Mouse (Mus musculus): ENCODE results near the gene Epb41l5. TPM values are rescaled to one million over a fixed set of nuclear protein-coding genes. Genes with fewer than 3 reads are reported as not detected.

Epb41l5 gene
- polyA plus RNA-seq, 1 experiment from 2014 or later, result 53.3 TPM

DNA sequence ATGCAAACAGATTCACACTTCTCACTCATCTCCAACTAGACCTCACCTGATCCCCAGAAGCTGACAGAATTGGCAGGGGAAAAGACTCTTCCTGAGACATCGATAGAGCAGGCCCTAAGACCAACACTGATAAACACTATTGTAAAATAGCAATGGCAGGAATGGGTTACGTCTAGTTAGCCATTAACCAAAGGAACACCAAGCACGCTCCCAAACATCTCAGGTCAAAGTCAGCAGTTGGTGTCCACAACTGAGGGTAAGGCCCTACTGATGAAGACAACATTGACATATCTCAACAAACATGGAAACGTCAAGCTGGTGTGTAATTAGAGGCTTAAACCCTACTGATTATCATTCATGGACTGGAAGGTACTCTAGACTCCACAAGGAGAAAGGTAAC is 83.3 kb downstream of the Epb41l5 start:
- Histone ChIP-seq H3K9me3 (ENCODE audit: control insufficient read depth, low read length) (no peaks in the 10 kb centered on the region), H3K4me3 (ENCODE audit: low read depth, low read length) (no peak overlapping the region), H3K36me3 (ENCODE audit: control insufficient read depth, insufficient read depth, low read length) (no peaks in the 10 kb centered on the region; the same call in 1 of the 2 replicates), H3K27ac (ENCODE audit: low read depth, low read length) (no peak overlapping the region), H3K27me3 (ENCODE audit: control insufficient read depth, insufficient read depth, low read length) (no peaks in the 10 kb centered on the region), H3K4me2 (ENCODE audit: low read depth, low read length, severe bottlenecking) (no peak overlapping the region), H3K4me1 (replicated peaks; ENCODE audit: control insufficient read depth, insufficient read depth, low read length) (no peaks in the 10 kb centered on the region), H3K9ac (ENCODE audit: low read length) (no peak overlapping the region)
- DNase-seq (ENCODE audit: low spot score), result no peak
- WGBS, result 93% methylated on average over 4 of the region's 4 CpGs
- ATAC-seq (replicated peaks; ENCODE audit: low FRiP score), result no peak

DNA sequence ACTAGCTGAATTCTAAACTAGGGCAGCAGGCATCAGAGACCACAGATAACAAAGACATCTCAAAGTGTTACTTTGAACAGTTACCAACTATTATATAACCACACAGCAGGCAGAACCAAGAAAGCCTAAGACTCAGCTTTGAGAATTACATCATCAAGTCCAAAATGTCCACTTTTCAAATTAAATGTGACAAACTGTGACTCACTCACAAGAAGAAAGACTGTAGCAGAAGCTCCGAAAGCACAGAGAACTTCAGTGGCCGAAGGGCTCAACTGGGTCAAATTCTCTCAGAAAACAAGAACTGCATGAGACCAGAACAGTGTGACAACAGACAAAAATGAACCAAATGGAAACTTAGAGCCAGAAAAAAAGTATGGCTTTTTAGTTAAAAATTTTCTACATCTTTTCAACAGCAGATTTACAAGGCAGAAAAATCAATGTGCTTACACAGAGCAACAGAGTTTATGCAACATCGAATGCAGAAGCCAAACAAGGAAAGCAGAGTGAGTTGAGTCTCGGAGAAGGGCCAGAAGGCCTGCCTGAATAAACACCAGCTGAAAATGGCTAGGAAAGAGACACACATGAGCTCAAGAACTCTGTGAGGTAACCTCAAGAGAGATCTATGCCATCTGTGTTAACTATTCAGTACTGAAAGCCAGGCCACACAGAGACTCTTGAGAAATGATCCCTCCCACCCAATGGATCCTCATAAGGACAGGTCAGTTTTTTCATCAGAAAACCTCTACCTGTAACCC is 91.0 kb downstream of the Epb41l5 start:
- no peak overlapping the region for H3K4me2 ChIP-seq (ENCODE audit: low read depth, low read length, severe bottlenecking)
- H3K27ac ChIP-seq (ENCODE audit: low read depth, low read length), result no peak overlapping the region
- no peaks in the 10 kb centered on the region for H3K27me3 ChIP-seq (ENCODE audit: control insufficient read depth, insufficient read depth, low read length)
- H3K36me3 ChIP-seq (ENCODE audit: control insufficient read depth, insufficient read depth, low read length), result no peaks in the 10 kb centered on the region; the same call in 1 of the 2 replicates
- no peak overlapping the region for H3K9ac ChIP-seq (ENCODE audit: low read length)
- no peaks in the 10 kb centered on the region for H3K9me3 ChIP-seq (ENCODE audit: control insufficient read depth, low read length)
- ATAC-seq (replicated peaks; ENCODE audit: low FRiP score) (no peak), DNase-seq (ENCODE audit: low spot score) (no peak)
- H3K4me3 ChIP-seq (ENCODE audit: low read depth, low read length), result no peak overlapping the region
- 95% methylated on average over 4 of the region's 4 CpGs for WGBS
- no peaks in the 10 kb centered on the region for H3K4me1 ChIP-seq (replicated peaks; ENCODE audit: control insufficient read depth, insufficient read depth, low read length)

- DNase-seq (ENCODE audit: low spot score) (no peak), ATAC-seq (replicated peaks; ENCODE audit: low FRiP score) (no peak)
- Histone ChIP-seq H3K36me3 (ENCODE audit: control insufficient read depth, insufficient read depth, low read length) (no peaks in the 10 kb centered on the region), H3K4me3 (ENCODE audit: low read depth, low read length) (no peak overlapping the region), H3K27ac (ENCODE audit: low read depth, low read length) (no peak overlapping the region), H3K9me3 (ENCODE audit: control insufficient read depth, low read length) (no peaks in the 10 kb centered on the region), H3K27me3 (ENCODE audit: control insufficient read depth, insufficient read depth, low read length) (no peaks in the 10 kb centered on the region), H3K4me1 (replicated peaks; ENCODE audit: control insufficient read depth, insufficient read depth, low read length) (no peaks in the 10 kb centered on the region), H3K9ac (ENCODE audit: low read length) (no peak overlapping the region), H3K4me2 (ENCODE audit: low read depth, low read length, severe bottlenecking) (no peak overlapping the region)
- WGBS, result 88% methylated on average over 5 of the region's 5 CpGs
Observed at GRCm38 (mm10) chr1:119555651-119556050, 93.1 kb downstream of the Epb41l5 start.

- no peak for DNase-seq (ENCODE audit: low spot score)
- no peak for ATAC-seq (replicated peaks; ENCODE audit: low FRiP score)
- H3K27ac ChIP-seq (ENCODE audit: low read depth, low read length), result no peak overlapping the region
- no peak overlapping the region for H3K9ac ChIP-seq (ENCODE audit: low read length)
- no peak overlapping the region for H3K4me2 ChIP-seq (ENCODE audit: low read depth, low read length, severe bottlenecking)
- WGBS, result 96% methylated on average over 1 of the region's 1 CpGs
- H3K4me3 ChIP-seq (ENCODE audit: low read depth, low read length), result no peak overlapping the region
- H3K27me3 ChIP-seq (ENCODE audit: control insufficient read depth, insufficient read depth, low read length), result no peaks in the 10 kb centered on the region
- no peaks in the 10 kb centered on the region for H3K9me3 ChIP-seq (ENCODE audit: control insufficient read depth, low read length)
- H3K4me1 ChIP-seq (replicated peaks; ENCODE audit: control insufficient read depth, insufficient read depth, low read length), result no peaks in the 10 kb centered on the region
- H3K36me3 ChIP-seq (ENCODE audit: control insufficient read depth, insufficient read depth, low read length), result no peaks in the 10 kb centered on the region
Observed at GRCm38 (mm10) chr1:119551651-119552050, 97.1 kb downstream of the Epb41l5 start.

DNA sequence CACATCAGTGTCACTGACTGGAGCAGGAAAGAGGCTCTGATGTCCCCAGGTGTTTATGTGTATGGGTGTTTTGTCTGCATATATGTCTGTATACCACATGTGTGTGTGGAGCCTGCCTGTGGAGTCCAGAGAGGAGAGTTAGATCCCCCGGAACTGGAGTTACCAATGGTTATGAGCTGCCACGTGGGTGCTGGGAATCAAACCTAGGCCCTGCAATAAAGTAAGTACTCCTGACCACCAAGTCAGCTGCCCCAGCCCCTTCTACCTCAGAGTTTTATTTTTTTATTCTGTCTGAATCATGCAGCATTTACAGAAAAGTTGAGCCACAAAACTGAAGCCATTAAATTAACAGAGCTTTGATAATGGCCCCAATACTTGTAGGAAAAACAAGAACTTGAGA is 98.7 kb downstream of the Epb41l5 start:
- no peak overlapping the region for H3K4me3 ChIP-seq (ENCODE audit: low read depth, low read length)
- no peaks in the 10 kb centered on the region for H3K9me3 ChIP-seq (ENCODE audit: control insufficient read depth, low read length)
- H3K9ac ChIP-seq (ENCODE audit: low read length), result no peak overlapping the region
- H3K4me2 ChIP-seq (ENCODE audit: low read depth, low read length, severe bottlenecking), result no peak overlapping the region
- ATAC-seq (replicated peaks; ENCODE audit: low FRiP score) (no peak), DNase-seq (ENCODE audit: low spot score) (no peak)
- H3K27ac ChIP-seq (ENCODE audit: low read depth, low read length), result no peak overlapping the region
- H3K4me1 ChIP-seq (replicated peaks; ENCODE audit: control insufficient read depth, insufficient read depth, low read length), result no peaks in the 10 kb centered on the region
- 93% methylated on average over 2 of the region's 2 CpGs for WGBS
- H3K27me3 ChIP-seq (ENCODE audit: control insufficient read depth, insufficient read depth, low read length), result no peaks in the 10 kb centered on the region
- no peaks in the 10 kb centered on the region for H3K36me3 ChIP-seq (ENCODE audit: control insufficient read depth, insufficient read depth, low read length)

- ATAC-seq (replicated peaks; ENCODE audit: low FRiP score) (no peak), DNase-seq (ENCODE audit: low spot score) (no peak)
- Histone ChIP-seq H3K4me3 (ENCODE audit: low read depth, low read length) (no peak overlapping the region), H3K27me3 (ENCODE audit: control insufficient read depth, insufficient read depth, low read length) (no peaks in the 10 kb centered on the region), H3K27ac (ENCODE audit: low read depth, low read length) (no peak overlapping the region), H3K4me2 (ENCODE audit: low read depth, low read length, severe bottlenecking) (no peak overlapping the region), H3K9me3 (ENCODE audit: control insufficient read depth, low read length) (no peaks in the 10 kb centered on the region), H3K36me3 (ENCODE audit: control insufficient read depth, insufficient read depth, low read length) (no peaks in the 10 kb centered on the region), H3K9ac (ENCODE audit: low read length) (no peak overlapping the region), H3K4me1 (replicated peaks; ENCODE audit: control insufficient read depth, insufficient read depth, low read length) (no peaks in the 10 kb centered on the region)
- 92% methylated on average over 7 of the region's 7 CpGs for WGBS
Observed at GRCm38 (mm10) chr1:119549327-119549689, 99.5 kb downstream of the Epb41l5 start.

- DNase-seq (ENCODE audit: low spot score) (peak; percentile 61), ATAC-seq (replicated peaks; ENCODE audit: low FRiP score) (0 out of 2 replicates have a peak, but pooled peaks have one; percentile 33)
- H3K4me1 ChIP-seq (replicated peaks; ENCODE audit: control insufficient read depth, insufficient read depth, low read length), result no peaks in the 10 kb centered on the region
- 72% methylated on average over 7 of the region's 7 CpGs for WGBS
- H3K27me3 ChIP-seq (ENCODE audit: control insufficient read depth, insufficient read depth, low read length), result no peaks in the 10 kb centered on the region
- H3K36me3 ChIP-seq (ENCODE audit: control insufficient read depth, insufficient read depth, low read length), result no peaks in the 10 kb centered on the region
- no peak overlapping the region for H3K4me3 ChIP-seq (ENCODE audit: low read depth, low read length)
- no peak overlapping the region for H3K9ac ChIP-seq (ENCODE audit: low read length)
- no peak overlapping the region for H3K27ac ChIP-seq (ENCODE audit: low read depth, low read length)
- no peaks in the 10 kb centered on the region for H3K9me3 ChIP-seq (ENCODE audit: control insufficient read depth, low read length)
- H3K4me2 ChIP-seq (ENCODE audit: low read depth, low read length, severe bottlenecking), result no peak overlapping the region
Observed at GRCm38 (mm10) chr1:119548668-119549326, 100.0 kb downstream of the Epb41l5 start.

DNA sequence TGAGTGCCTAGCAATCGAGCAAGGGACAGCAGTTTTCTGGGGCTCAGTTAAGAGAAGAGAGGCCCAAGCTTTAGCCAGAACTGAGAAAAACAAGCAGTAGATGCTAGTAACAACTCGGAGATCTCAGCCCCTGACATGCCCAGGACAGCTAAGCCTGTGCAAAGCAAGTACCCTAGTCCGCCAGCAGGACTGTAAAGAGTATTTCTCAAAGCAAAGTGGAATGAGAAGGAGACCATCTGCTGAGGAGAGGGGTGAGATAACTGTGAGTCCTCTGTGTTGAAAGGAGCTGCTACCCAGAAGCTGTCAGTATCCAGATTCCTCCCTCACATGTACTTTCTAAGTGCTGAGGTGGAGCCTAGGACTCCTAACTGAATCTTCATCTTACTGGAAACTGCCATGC is 102.3 kb downstream of the Epb41l5 start:
- Histone ChIP-seq H3K4me2 (ENCODE audit: low read depth, low read length, severe bottlenecking) (no peak overlapping the region), H3K27ac (ENCODE audit: low read depth, low read length) (no peak overlapping the region), H3K4me3 (ENCODE audit: low read depth, low read length) (no peak overlapping the region), H3K9me3 (ENCODE audit: control insufficient read depth, low read length) (no peaks in the 10 kb centered on the region), H3K9ac (ENCODE audit: low read length) (no peak overlapping the region), H3K27me3 (ENCODE audit: control insufficient read depth, insufficient read depth, low read length) (no peaks in the 10 kb centered on the region), H3K36me3 (ENCODE audit: control insufficient read depth, insufficient read depth, low read length) (no peaks in the 10 kb centered on the region), H3K4me1 (replicated peaks; ENCODE audit: control insufficient read depth, insufficient read depth, low read length) (no peaks in the 10 kb centered on the region)
- 88% methylated on average over 3 of the region's 3 CpGs for WGBS
- ATAC-seq (replicated peaks; ENCODE audit: low FRiP score) (no peak), DNase-seq (ENCODE audit: low spot score) (no peak)

DNA sequence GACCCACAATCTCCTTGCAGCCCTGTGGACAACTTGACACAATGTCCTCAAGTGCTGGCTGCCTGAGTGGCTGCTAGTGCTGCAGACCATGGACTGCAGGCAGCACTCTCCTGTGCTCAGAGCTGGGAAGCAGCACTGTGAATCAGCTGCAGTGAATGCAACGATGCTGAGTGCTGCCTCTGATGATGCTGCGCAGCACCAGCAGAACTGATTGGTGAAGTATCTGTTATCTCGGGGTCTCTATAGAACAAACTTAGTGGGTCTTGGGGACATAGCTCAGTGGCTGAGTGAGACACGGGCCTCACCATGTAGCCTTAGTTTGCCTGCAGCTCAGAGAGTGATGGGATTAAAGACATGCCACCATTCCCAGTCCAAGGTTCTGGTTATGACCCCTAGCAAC is 103.1 kb downstream of the Epb41l5 start:
- ATAC-seq (replicated peaks; ENCODE audit: low FRiP score), result no peak
- Histone ChIP-seq H3K4me2 (ENCODE audit: low read depth, low read length, severe bottlenecking) (no peak overlapping the region), H3K27ac (ENCODE audit: low read depth, low read length) (no peak overlapping the region), H3K9me3 (ENCODE audit: control insufficient read depth, low read length) (no peaks in the 10 kb centered on the region), H3K4me1 (replicated peaks; ENCODE audit: control insufficient read depth, insufficient read depth, low read length) (no peaks in the 10 kb centered on the region), H3K9ac (ENCODE audit: low read length) (no peak overlapping the region), H3K27me3 (ENCODE audit: control insufficient read depth, insufficient read depth, low read length) (no peaks in the 10 kb centered on the region), H3K36me3 (ENCODE audit: control insufficient read depth, insufficient read depth, low read length) (no peaks in the 10 kb centered on the region), H3K4me3 (ENCODE audit: low read depth, low read length) (no peak overlapping the region)
- WGBS, result 95% methylated on average over 4 of the region's 4 CpGs
- DNase-seq (ENCODE audit: low spot score), result no peak
